9 mouse cellular contexts compared by ENCODE assay signal in genomic region chr15:96598888-96599578, GRCm38 (mm10). TPM values are rescaled to one million over a fixed set of nuclear protein-coding genes. Genes with fewer than 3 reads are reported as not detected.
DNase-seq lines count a peak whose midpoint lies in the region; ATAC-seq lines count a peak whose summit lies in the region.
"Had no signal": no experiment of that assay in that cellular context is flagged by ENCODE, and none has a peak within 500 bp of the region (broad histone marks: within the 10 kb centered on the region; RNA-seq: fewer than 3 reads in every experiment).

No protein-coding gene starts in this region.

- peaks cover 15% of the 10 kb centered on the region; the same call in 1 of the 2 replicates for H3K36me3 ChIP-seq in kidney, embryonic 14.5 days (ENCODE audit: control insufficient read depth, insufficient read depth, low read length)

- H3K27me3 ChIP-seq in kidney, embryonic 14.5 days (ENCODE audit: control insufficient read depth, insufficient read depth, low read length): no peaks in the 10 kb centered on the region
- H3K27me3 ChIP-seq: Patski had no signal

- H3K4me2 ChIP-seq in kidney, embryonic 14.5 days (replicated peaks; ENCODE audit: low read depth, low read length): no peak overlapping the region

- peak; percentile 47; the same call in 1 of the 2 replicates for ATAC-seq in kidney, embryonic 14.5 days (ENCODE audit: low FRiP score, low TSS enrichment)
- ATAC-seq: Patski had no signal

- no peaks in the 10 kb centered on the region for H3K9me3 ChIP-seq in kidney, embryonic 14.5 days (ENCODE audit: control insufficient read depth, low read length)

- H3K27ac ChIP-seq in kidney, embryonic 14.5 days (ENCODE audit: low read depth, low read length): no peak overlapping the region

- 56% methylated on average over 11 of the region's 11 CpGs for WGBS in kidney, embryonic 14.5 days

- DNase-seq in kidney, adult 11 months: no peak
- peak; percentile 54 for DNase-seq in c-Kit-positive CD71-negative TER-119-negative erythroid progenitor cells, embryonic 14.5 days (ENCODE audit: low read depth)
- peak; percentile 84 for DNase-seq in lung, postnatal 25 days (ENCODE audit: low spot score)
- DNase-seq in thymus, adult 18-20 months: peak; percentile 74 to 83
- DNase-seq in left cerebral cortex, adult 11 months (ENCODE audit: low spot score): no peak
- no peak for DNase-seq in left cerebral cortex, postnatal 4 days
- DNase-seq in gastrocnemius, postnatal 10 days: no peak

- H3K9ac ChIP-seq in kidney, embryonic 14.5 days (ENCODE audit: low read depth, low read length): no peak overlapping the region

- intact Hi-C loops in left cerebral cortex, postnatal 4 days (cut with DNase I): no loop called here

- H3K4me1 ChIP-seq in kidney, embryonic 14.5 days (ENCODE audit: control insufficient read depth, insufficient read depth, low read length): peaks cover 2% of the 10 kb centered on the region; the same call in 1 of the 2 replicates

- no peak overlapping the region for H3K4me3 ChIP-seq in kidney, embryonic 14.5 days (ENCODE audit: low read length)

RNA-seq across cellular contexts. Expression of gene Slc38a1, which starts 43.7 kb away (rescaled TPM):
- 75.4 and 98.8 TPM in 2 replicates for polyA plus RNA-seq in kidney, embryonic 14.5 days (2014; fragmentation: Nextera tagmentation; extraction: Ambion mirVana)
- 100 to 1,000 TPM; 116 to 118 TPM for total RNA-seq in left cerebral cortex, postnatal 4 days (2021)
- total RNA-seq in gastrocnemius, postnatal 10 days (2021): 1 to 10 TPM; 6.9 to 9.3 TPM

Comparison
In these comparisons a context has a peak if more than half of its experiments do, and no peak if none do; other contexts are left out.
1. DNase-seq: peak in c-Kit-positive CD71-negative TER-119-negative erythroid progenitor cells, embryonic 14.5 days (single experiment), lung, postnatal 25 days (single experiment) and thymus, adult 18-20 months (2 of 2); none in kidney, adult 11 months (single experiment), left cerebral cortex, adult 11 months (single experiment), left cerebral cortex, postnatal 4 days (single experiment) and gastrocnemius, postnatal 10 days (single experiment).
2. RNA of gene Slc38a1, which starts 43.7 kb away (total RNA-seq): 116 to 118 TPM in left cerebral cortex, postnatal 4 days; 6.9 to 9.3 TPM in gastrocnemius, postnatal 10 days; every median in the first group is over 10 times any median in the second.